Mouse (Mus musculus): ENCODE measurements around the gene Gpr153.

Gene Gpr153

GRCm38 (mm10) chr4:152287317-152288120, 13.5 kb downstream of the Gpr153 start:
- DNase-seq (ENCODE audit: low spot score): no peak

- no peak for DNase-seq (ENCODE audit: low spot score)
Observed at GRCm38 (mm10) chr4:152288398-152288945, 14.4 kb downstream of the Gpr153 start.

GRCm38 (mm10) chr4:152290385-152290784, 16.4 kb downstream of the Gpr153 start:
- no peak for DNase-seq (ENCODE audit: low spot score)

GRCm38 (mm10) chr4:152290991-152291390, 17.0 kb downstream of the Gpr153 start:
- DNase-seq (ENCODE audit: low spot score): no peak

GRCm38 (mm10) chr4:152291562-152291961, 17.5 kb downstream of the Gpr153 start, which contains the start of gene Hes3:
TSS of gene Hes3 (minus strand) at chr4:152291662.
- DNase-seq (ENCODE audit: low spot score): no peak

- no peak for DNase-seq (ENCODE audit: low spot score)
Observed at GRCm38 (mm10) chr4:152292102-152292765, 18.2 kb downstream of the Gpr153 start.

GRCm38 (mm10) chr4:152294188-152294929, 20.3 kb downstream of the Gpr153 start:
- DNase-seq (ENCODE audit: low spot score): no peak

- DNase-seq (ENCODE audit: low spot score): no peak
Observed at GRCm38 (mm10) chr4:152295916-152296315, 21.9 kb downstream of the Gpr153 start.

- no peak for DNase-seq (ENCODE audit: low spot score)
Observed at GRCm38 (mm10) chr4:152296371-152296770, 22.3 kb downstream of the Gpr153 start.

- DNase-seq (ENCODE audit: low spot score): peak; percentile 100
Observed at GRCm38 (mm10) chr4:152296874-152297861, 23.1 kb downstream of the Gpr153 start, which contains the start of gene Icmt. TSS of gene Icmt (plus strand) at chr4:152297227.

- no peak for DNase-seq (ENCODE audit: low spot score)
Observed at GRCm38 (mm10) chr4:152298836-152299235, 24.8 kb downstream of the Gpr153 start.

GRCm38 (mm10) chr4:152300375-152300774, 26.3 kb downstream of the Gpr153 start:
- no peak for DNase-seq (ENCODE audit: low spot score)

GRCm38 (mm10) chr4:152302012-152302411, 28.0 kb downstream of the Gpr153 start:
- no peak for DNase-seq (ENCODE audit: low spot score)

GRCm38 (mm10) chr4:152303172-152303571, 29.1 kb downstream of the Gpr153 start:
- no peak for DNase-seq (ENCODE audit: low spot score)

- no peak for DNase-seq (ENCODE audit: low spot score)
Observed at GRCm38 (mm10) chr4:152304685-152305084, 30.7 kb downstream of the Gpr153 start.

GRCm38 (mm10) chr4:152305991-152306390, 32.0 kb downstream of the Gpr153 start:
- no peak for DNase-seq (ENCODE audit: low spot score)

GRCm38 (mm10) chr4:152307542-152307941, 33.5 kb downstream of the Gpr153 start:
- DNase-seq (ENCODE audit: low spot score): no peak

GRCm38 (mm10) chr4:152312186-152312585, 38.2 kb downstream of the Gpr153 start:
- no peak for DNase-seq (ENCODE audit: low spot score)

- no peak for DNase-seq (ENCODE audit: low spot score)
Observed at GRCm38 (mm10) chr4:152313211-152313632, 39.2 kb downstream of the Gpr153 start.

- DNase-seq (ENCODE audit: low spot score): no peak
Observed at GRCm38 (mm10) chr4:152313934-152314333, 39.9 kb downstream of the Gpr153 start.
